Mouse (Mus musculus) bone marrow, adult 2 months (tissue): ENCODE measurements around the gene Rhod. TPM values are rescaled to one million over a fixed set of nuclear protein-coding genes. Genes with fewer than 3 reads are reported as not detected.

Experiments used
- H3K27ac ChIP-seq: fragments of 200-500 bp; 2 replicates; pipeline ENCODE4 v1.5.1; 2012; ENCODE audit warnings: low read depth, mild to moderate bottlenecking, control low read depth, inconsistent platforms, low read length; ENCODE audit not compliant: control insufficient read depth, poor library complexity, insufficient read depth
- H3K4me1 ChIP-seq: fragments of 200-500 bp; 2 replicates; pipeline ENCODE4 v1.6.1; 2011; ENCODE audit warnings: low read length; ENCODE audit not compliant: control insufficient read depth, insufficient read depth
- H3K4me3 ChIP-seq: fragments of 200-500 bp; replicated peaks from 2 replicates; pipeline ENCODE3; 2011; ENCODE audit warnings: mild to moderate bottlenecking, low read depth, low read length, control low read depth; ENCODE audit not compliant: control insufficient read depth
- CTCF ChIP-seq: fragments of 200-500 bp; IDR thresholded peaks from 2 replicates; pipeline ENCODE4 v1.5.1; 2011; ENCODE audit warnings: low read length, control low read depth; ENCODE audit not compliant: control insufficient read depth, insufficient read depth
- POLR2A ChIP-seq: fragments of 200-500 bp; IDR thresholded peaks from 2 replicates; pipeline ENCODE4 v1.6.1; 2011; ENCODE audit warnings: low read depth, mild to moderate bottlenecking, control low read depth, low read length, borderline replicate concordance; ENCODE audit not compliant: control insufficient read depth
- WGBS: fragments of 180-500 bp; shearing (Covaris S2); methylation state at CpG from one replicate; pipeline ENCODE4 v1.1.7; 2018; 5-methylcytosine and 5-hydroxymethylcytosine counted together
- polyA plus RNA-seq: library from polyadenylated mRNA; stranded (reverse); fragments of >200 nt; gene quantifications from 2 replicates; pipeline ENCODE4 v1.2.4, GENCODE M21; 2011; ENCODE audit warnings: low replicate concordance; ENCODE audit not compliant: missing spikeins, insufficient read depth, insufficient read length

Gene Rhod
- polyA plus RNA-seq, 1 experiment, result 1.3 TPM

GRCm38 (mm10) chr19:4446661-4447420 is 7.6 kb upstream of the Rhod start:
- Histone ChIP-seq H3K4me1 (no peaks in the 10 kb centered on the region), H3K4me3 (no peak overlapping the region), H3K27ac (no peak overlapping the region)
- 76% methylated on average over 8 of the region's 8 CpGs for WGBS
- TF ChIP-seq CTCF (no peak), POLR2A (no peak)

GRCm38 (mm10) chr19:4442408-4442807 is 3.2 kb upstream of the Rhod start:
- H3K4me1 ChIP-seq, result peaks cover 2% of the 10 kb centered on the region; the same call in 1 of the 2 replicates
- no peak overlapping the region for H3K4me3 ChIP-seq
- no peak overlapping the region for H3K27ac ChIP-seq
- WGBS, result 9% methylated on average over 3 of the region's 3 CpGs
- TF ChIP-seq CTCF (peak; percentile 61; the same call in 1 of the 2 replicates), POLR2A (no peak)

- no peak overlapping the region for H3K27ac ChIP-seq
- H3K4me3 ChIP-seq, result no peak overlapping the region
- TF ChIP-seq CTCF (no peak), POLR2A (no peak)
- 51% methylated on average over 10 of the region's 10 CpGs for WGBS
- H3K4me1 ChIP-seq, result peaks cover 2% of the 10 kb centered on the region; the same call in 1 of the 2 replicates
These were observed 2.5 kb upstream of the Rhod start for GRCm38 (mm10) chr19:4441621-4442161.

- peak; percentile 36 for TF ChIP-seq CTCF
- no peak for TF ChIP-seq POLR2A
- Histone ChIP-seq H3K27ac (no peak overlapping the region), H3K4me1 (peaks cover 2% of the 10 kb centered on the region; the same call in 1 of the 2 replicates), H3K4me3 (no peak overlapping the region)
- WGBS, result 9% methylated on average over 6 of the region's 6 CpGs
These were observed 1.9 kb upstream of the Rhod start for GRCm38 (mm10) chr19:4441090-4441591.

GRCm38 (mm10) chr19:4440222-4440621 is 990 bp upstream of the Rhod start:
- peaks cover 2% of the 10 kb centered on the region; the same call in 1 of the 2 replicates for H3K4me1 ChIP-seq
- no peak overlapping the region for H3K4me3 ChIP-seq
- no peak for TF ChIP-seq CTCF
- TF ChIP-seq POLR2A, result no peak
- WGBS, result 17% methylated on average over 8 of the region's 8 CpGs
- no peak overlapping the region for H3K27ac ChIP-seq

GRCm38 (mm10) chr19:4438791-4439160 is 456 bp downstream of the Rhod start:
- WGBS, result 22% methylated on average over 8 of the region's 8 CpGs

GRCm38 (mm10) chr19:4437886-4438285 is 1.3 kb downstream of the Rhod start:
- Histone ChIP-seq H3K27ac (no peak overlapping the region), H3K4me1 (peaks cover 2% of the 10 kb centered on the region; the same call in 1 of the 2 replicates), H3K4me3 (no peak overlapping the region)
- WGBS, result 4% methylated on average over 6 of the region's 6 CpGs
- TF ChIP-seq POLR2A (no peak), CTCF (no peak)

More at GRCm38 (mm10) chr19:4438791-4439160, 456 bp downstream of the Rhod start:
- Histone ChIP-seq H3K27ac (no peak overlapping the region), H3K4me3 (no peak overlapping the region), H3K4me1 (peaks cover 2% of the 10 kb centered on the region; the same call in 1 of the 2 replicates)
- no peak for TF ChIP-seq POLR2A
- no peak for TF ChIP-seq CTCF

- Histone ChIP-seq H3K27ac (no peak overlapping the region), H3K4me3 (no peak overlapping the region), H3K4me1 (peaks cover 2% of the 10 kb centered on the region; the same call in 1 of the 2 replicates)
- no peak for TF ChIP-seq POLR2A
- TF ChIP-seq CTCF, result no peak
- WGBS, result 75% methylated on average over 3 of the region's 3 CpGs
These were observed 3.0 kb downstream of the Rhod start for GRCm38 (mm10) chr19:4436254-4436653.

GRCm38 (mm10) chr19:4434999-4435398 is 4.2 kb downstream of the Rhod start:
- TF ChIP-seq CTCF (no peak), POLR2A (no peak)
- Histone ChIP-seq H3K4me1 (peaks cover 2% of the 10 kb centered on the region; the same call in 1 of the 2 replicates), H3K4me3 (no peak overlapping the region), H3K27ac (no peak overlapping the region)
- 100% methylated on average over 1 of the region's 1 CpGs for WGBS
